ENCODE assay signal across 10 mouse cellular contexts in genomic region chr14:120868494-120868893, GRCm38 (mm10). TPM values are rescaled to one million over a fixed set of nuclear protein-coding genes. Genes with fewer than 3 reads are reported as not detected.
DNase-seq lines count a peak whose midpoint lies in the region; ATAC-seq and TF ChIP-seq lines count a peak whose summit lies in the region.
"Had no signal": no experiment of that assay in that cellular context is flagged by ENCODE, and none has a peak within 500 bp of the region (broad histone marks: within the 10 kb centered on the region; RNA-seq: fewer than 3 reads in every experiment).

No protein-coding gene starts in this region.

- no peak overlapping the region for H3K4me3 ChIP-seq in liver, adult 2 months (ENCODE audit: insufficient read depth, low read depth, low read length)
- no peak overlapping the region for H3K4me3 ChIP-seq in liver, embryonic 11.5 days (ENCODE audit: low read depth, low read length)
- H3K4me3 ChIP-seq in thymus, adult 2 months (ENCODE audit: control insufficient read depth, insufficient read depth, low read length), result no peak overlapping the region
- H3K4me3 ChIP-seq: liver, embryonic 12.5 days had no signal

- no peaks in the 10 kb centered on the region for H3K36me3 ChIP-seq in liver, adult 2 months (ENCODE audit: control insufficient read depth, insufficient read depth, low read length)
- no peaks in the 10 kb centered on the region; the same call in 1 of the 2 replicates for H3K36me3 ChIP-seq in liver, embryonic 11.5 days (ENCODE audit: control insufficient read depth, insufficient read depth, low read length)
- H3K36me3 ChIP-seq in thymus, adult 2 months (ENCODE audit: control insufficient read depth, insufficient read depth, low read length), result no peaks in the 10 kb centered on the region
- H3K36me3 ChIP-seq: liver, embryonic 12.5 days had no signal

- no peak overlapping the region for H3K9ac ChIP-seq in liver, adult 2 months (ENCODE audit: low read depth, low read length)
- H3K9ac ChIP-seq in liver, embryonic 11.5 days (ENCODE audit: low read depth, low read length), result no peak overlapping the region
- H3K9ac ChIP-seq: liver, embryonic 12.5 days had no signal

- no peak for TF ChIP-seq POLR2A in liver, adult 2 months (IDR thresholded peaks at IDR 0.05; ENCODE audit: extremely low read depth, insufficient read depth, low read length)
- no peak for TF ChIP-seq POLR2A in thymus, adult 2 months (IDR thresholded peaks at IDR 0.05; ENCODE audit: control insufficient read depth, extremely low read depth, insufficient read depth, low read length, poor library complexity)

- peak; percentile 64 for DNase-seq in adrenal gland, adult 2 months
- DNase-seq in adrenal gland, postnatal 4 days (ENCODE audit: low spot score in 2 of 2), result no peak
- DNase-seq in liver, adult 2 months (ENCODE audit: extremely low read depth, low read depth, low spot score), result peak; percentile 53
- no peak for DNase-seq in liver, embryonic 11.5 days (ENCODE audit: low spot score)
- peak; percentile 47 for DNase-seq in heart, adult 8-10 months (ENCODE audit: low spot score)
- DNase-seq in lung, postnatal 36 days, result peak; percentile 65
- no peak for DNase-seq in thymus, adult 2 months
- DNase-seq in frontal cortex, postnatal 14 days (ENCODE audit: low spot score in 2 of 2), result no peak
- DNase-seq: retina, postnatal 1 day had no signal

- no peaks in the 10 kb centered on the region; the same call in 1 of the 2 replicates for H3K9me3 ChIP-seq in liver, embryonic 11.5 days (ENCODE audit: control insufficient read depth, low read length)
- H3K9me3 ChIP-seq: liver, embryonic 12.5 days had no signal

- H3K4me1 ChIP-seq in liver, adult 2 months (ENCODE audit: control insufficient read depth, insufficient read depth, low read length), result peaks cover 2% of the 10 kb centered on the region; the same call in 1 of the 2 replicates
- H3K4me1 ChIP-seq in liver, embryonic 11.5 days (replicated peaks; ENCODE audit: control insufficient read depth, insufficient read depth, low read length), result no peaks in the 10 kb centered on the region
- H3K4me1 ChIP-seq in thymus, adult 2 months (replicated peaks; ENCODE audit: control insufficient read depth, insufficient read depth, low read length), result no peaks in the 10 kb centered on the region
- H3K4me1 ChIP-seq: liver, embryonic 12.5 days had no signal

- no peak overlapping the region for H3K27ac ChIP-seq in liver, adult 2 months (replicated peaks; ENCODE audit: insufficient read depth, low read depth, low read length)
- H3K27ac ChIP-seq in liver, embryonic 11.5 days (ENCODE audit: low read depth, low read length), result no peak overlapping the region
- no peak overlapping the region for H3K27ac ChIP-seq in thymus, adult 2 months (ENCODE audit: control insufficient read depth, insufficient read depth, low read length)
- H3K27ac ChIP-seq: liver, embryonic 12.5 days had no signal

- no peaks in the 10 kb centered on the region for H3K79me2 ChIP-seq in liver, adult 2 months (ENCODE audit: control insufficient read depth, insufficient read depth, low read length)

- WGBS in liver, adult 2 months, result 22% methylated on average over 8 of the region's 8 CpGs
- WGBS in liver, embryonic 11.5 days, result 81% methylated on average over 8 of the region's 8 CpGs
- WGBS in thymus, adult 2 months, result 79% methylated on average over 8 of the region's 8 CpGs

- TF ChIP-seq CTCF in liver, adult 2 months (IDR thresholded peaks at IDR 0.05; ENCODE audit: low read depth, low read length), result no peak
- TF ChIP-seq CTCF in thymus, adult 2 months (IDR thresholded peaks at IDR 0.05; ENCODE audit: borderline replicate concordance, control insufficient read depth, extremely low read depth, insufficient read depth, low read length, poor library complexity), result no peak

- H3K27me3 ChIP-seq in liver, adult 2 months (ENCODE audit: control insufficient read depth, insufficient read depth, low read length), result no peaks in the 10 kb centered on the region
- H3K27me3 ChIP-seq in liver, embryonic 11.5 days (replicated peaks; ENCODE audit: control insufficient read depth, insufficient read depth, low read length), result no peaks in the 10 kb centered on the region
- no peaks in the 10 kb centered on the region for H3K27me3 ChIP-seq in thymus, adult 2 months (ENCODE audit: control insufficient read depth, insufficient read depth, low read length)
- H3K27me3 ChIP-seq: liver, embryonic 12.5 days had no signal

- no peak for ATAC-seq in liver, embryonic 11.5 days (replicated peaks; ENCODE audit: low FRiP score)
- ATAC-seq: liver, embryonic 12.5 days had no signal

- H3K4me2 ChIP-seq in liver, embryonic 11.5 days, result no peak overlapping the region
- H3K4me2 ChIP-seq: liver, embryonic 12.5 days had no signal

RNA-seq across cellular contexts. Expression of gene Ipo5, which starts 42.5 kb away (rescaled TPM):
- total RNA-seq in adrenal gland, adult 2 months (2021), result 10 to 100 TPM; 70.8 to 73.7 TPM
- polyA plus RNA-seq in adrenal gland, adult 2 months (2012; rRNA removed), result 6.3 and 7.7 TPM in 2 replicates
- total RNA-seq in adrenal gland, postnatal 4 days (2021), result 100 to 1,000 TPM in 1 of 2 experiments, 10 to 100 TPM in 1; 94.6 to 100 TPM
- total RNA-seq in liver, adult 2 months (2014; rRNA removed), result 32.4 TPM in 2 replicates
- 8.1 and 8.6 TPM in 2 replicates for polyA plus RNA-seq in liver, adult 2 months (2012; rRNA removed)
- 133 and 150 TPM in 2 replicates for polyA plus RNA-seq in liver, embryonic 11.5 days (2014; fragmentation: Nextera tagmentation; extraction: Ambion mirVana)
- 100 to 1,000 TPM; 113 to 131 (median 125) TPM for total RNA-seq in heart, adult 8-10 months (2022)
- 27.7 and 33.5 TPM in 2 replicates for polyA plus RNA-seq in thymus, adult 2 months (2012; rRNA removed)

Comparison
In these comparisons a context has a peak if more than half of its experiments do, and no peak if none do; other contexts are left out.
1. DNase-seq: peak in adrenal gland, adult 2 months (single experiment), liver, adult 2 months (single experiment), heart, adult 8-10 months (single experiment) and lung, postnatal 36 days (single experiment); none in adrenal gland, postnatal 4 days (0 of 2), liver, embryonic 11.5 days (single experiment), thymus, adult 2 months (single experiment) and frontal cortex, postnatal 14 days (0 of 2).